Mouse (Mus musculus) erythroblast, embryonic 14.5 days (primary cell): ENCODE data around the gene C3.

ENCODE experiments used
- GATA1 ChIP-seq: IDR thresholded peaks from 2 replicates; pipeline ENCODE4 v1.6.1; 2012; ENCODE audit warnings: low read length, inconsistent platforms, mixed read lengths
- TAL1 ChIP-seq: IDR thresholded peaks from 3 replicates; pipeline ENCODE4 v1.6.1; 2012; ENCODE audit warnings: low read length, inconsistent platforms, mixed read lengths

DNA sequence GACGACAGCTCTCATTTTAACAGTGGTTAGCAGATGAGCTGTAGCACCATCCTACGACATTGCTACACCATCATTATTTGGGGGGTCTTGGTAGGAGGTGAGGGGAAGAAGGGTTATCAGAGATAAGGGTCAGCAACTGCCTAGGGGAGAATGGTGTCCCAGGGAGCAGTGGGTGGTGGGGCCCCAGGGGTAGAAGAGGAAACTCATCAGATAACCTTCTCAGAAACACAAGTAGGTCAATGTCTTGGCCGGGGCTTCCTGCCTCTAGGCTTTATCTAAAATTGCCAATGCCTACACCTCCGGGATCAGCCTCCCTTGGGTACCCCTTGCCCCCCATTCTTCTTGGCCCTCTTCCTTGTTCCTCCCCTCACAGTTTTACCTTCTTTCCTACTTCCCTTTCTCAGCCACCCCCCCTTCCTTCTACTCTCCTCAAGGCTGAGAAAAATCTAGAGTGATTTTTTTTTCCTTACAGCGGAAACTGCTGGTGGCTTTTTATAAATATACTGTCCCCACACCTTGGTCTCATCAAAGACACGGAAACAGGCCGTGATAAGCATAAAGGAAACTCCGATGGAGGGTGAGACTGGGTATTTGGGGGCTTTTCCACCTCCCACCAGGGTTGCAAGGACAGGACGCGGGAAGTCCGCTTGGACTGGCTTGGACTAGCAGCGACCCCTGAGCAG is 39.3 kb downstream of the C3 start:
- TF ChIP-seq TAL1, result no peak
- no peak for TF ChIP-seq GATA1
